Mouse (Mus musculus) layer of hippocampus, adult 6 months (tissue): ENCODE results near the gene Tmsb15b2. TPM values are rescaled to one million over a fixed set of nuclear protein-coding genes. Genes with fewer than 3 reads are reported as not detected.

Experiments used
- long read RNA-seq, 2 experiments: library from polyadenylated mRNA; unstranded; transcript quantifications; one replicate each; pipeline ENCODE4 v2.0.0; 2019 to 2020
- polyA plus RNA-seq: library from polyadenylated mRNA; unstranded; fragments of <200 nt; fragmentation: Nextera tagmentation; gene quantifications from 2 replicates; pipeline ENCODE4 v1.2.3, GENCODE M21; 2021

Tmsb15b2 gene
- polyA plus RNA-seq = 31.9 and 33.3 TPM in 2 replicates
- long read RNA-seq, experiment 1, transcript Tmsb15b2-201 (3 exons, 450 nt) = major isoform, 9 of 9 reads
- long read RNA-seq, experiment 1, partial matches to known transcripts = 0 of 9 reads
- long read RNA-seq, experiment 1, other reads (novel, unspliced or antisense) = 0 of 9 reads
- long read RNA-seq, experiment 2, transcript Tmsb15b2-201 (3 exons, 450 nt) = major isoform, 5 of 6 reads
- long read RNA-seq, experiment 2, partial matches to known transcripts = 1 of 6 reads
- long read RNA-seq, experiment 2, other reads (novel, unspliced or antisense) = 0 of 6 reads

GRCm38 (mm10) chrX:136975397-136975796 is at the start of gene Tmsb15b2:
Gene Tmsb15b2, minus strand, starts transcription at chrX:136975497.

GRCm38 (mm10) chrX:136992978-136993547 is 17.8 kb upstream of the Tmsb15b2 start, which contains the start of gene Zcchc18:
Gene Zcchc18, plus strand, starts transcription at chrX:136993155.

GRCm38 (mm10) chrX:136976424-136977084 is 1.3 kb upstream of the Tmsb15b2 start, which contains the start of the genes Tmsb15l and Tmsb15b1:
Gene Tmsb15l, minus strand, starts transcription at chrX:136976869.
Gene Tmsb15b1, minus strand, starts transcription at chrX:136976874.

GRCm38 (mm10) chrX:136927031-136927430 is 48.3 kb downstream of the Tmsb15b2 start, which contains the start of gene H2bfm:
Gene H2bfm, plus strand, starts transcription at chrX:136927325.

Other genes with a start within 250 kb of the Tmsb15b2 start
- gene Morf4l2, start 231.8 kb downstream of the Tmsb15b2 start, polyA plus RNA-seq = 188 and 193 TPM in 2 replicates
- gene Glra4, start 195.4 kb downstream of the Tmsb15b2 start, polyA plus RNA-seq = 0.15 and 0.18 TPM in 2 replicates
- gene Plp1, start 152.8 kb downstream of the Tmsb15b2 start, polyA plus RNA-seq = 1,040 and 1,122 TPM in 2 replicates
- 9.2 and 10.7 TPM in 2 replicates for gene Rab9b, start 106.7 kb downstream of the Tmsb15b2 start, polyA plus RNA-seq
- not detected in 2 replicates for gene H2bfm, start 48.2 kb downstream of the Tmsb15b2 start, polyA plus RNA-seq
- 8.0 and 13.4 TPM in 2 replicates for gene Tmsb15l, start 1.4 kb upstream of the Tmsb15b2 start, polyA plus RNA-seq
- gene Tmsb15b1, start 1.4 kb upstream of the Tmsb15b2 start, polyA plus RNA-seq = 17.9 and 18.6 TPM in 2 replicates
- 257 and 296 TPM in 2 replicates for gene Zcchc18, start 17.7 kb upstream of the Tmsb15b2 start, polyA plus RNA-seq
- 7.5 and 9.1 TPM in 2 replicates for gene Slc25a53, start 62.8 kb upstream of the Tmsb15b2 start, polyA plus RNA-seq
- 2.0 and 2.6 TPM in 2 replicates for gene Fam199x, start 74.1 kb upstream of the Tmsb15b2 start, polyA plus RNA-seq
- gene Esx1, start 146.6 kb upstream of the Tmsb15b2 start, polyA plus RNA-seq = not detected in 2 replicates